Mouse (Mus musculus): ENCODE data around the gene Hlf.

Gene Hlf

DNA sequence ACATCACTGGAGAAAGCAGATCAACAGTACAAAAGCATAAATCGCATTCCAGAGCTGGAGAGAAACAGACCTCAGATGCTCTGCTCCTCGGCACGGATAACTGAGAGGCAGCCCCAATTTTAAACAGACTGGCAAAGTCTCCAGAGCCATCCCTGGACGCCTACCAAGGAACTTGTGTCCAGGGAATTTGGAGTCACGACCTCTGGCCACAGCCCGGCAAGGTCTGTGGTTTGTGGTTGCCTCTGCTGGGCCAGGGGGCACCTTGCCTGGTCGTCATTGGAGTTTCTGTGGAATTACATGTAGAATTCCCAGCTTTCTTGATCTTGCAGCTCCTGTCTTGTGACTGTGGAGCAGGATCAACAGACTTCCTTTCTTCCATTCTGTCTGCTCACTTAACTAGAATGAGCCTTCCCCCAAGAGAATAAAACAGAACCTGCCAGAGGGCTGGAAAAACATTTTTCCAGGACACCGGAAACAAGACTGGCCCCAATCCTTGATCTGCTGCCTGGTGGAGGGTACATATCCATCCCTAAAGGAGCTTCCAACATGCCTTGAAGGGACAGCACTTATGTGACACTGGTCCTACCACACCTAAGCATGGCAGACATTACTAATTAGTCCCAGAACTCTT, 19.1 kb downstream of the Hlf start:
- peak in 1 of 2 experiments; percentile 43 for DNase-seq (ENCODE audit: inconsistent age in 2 of 2, low spot score in 1 of 2)

DNA sequence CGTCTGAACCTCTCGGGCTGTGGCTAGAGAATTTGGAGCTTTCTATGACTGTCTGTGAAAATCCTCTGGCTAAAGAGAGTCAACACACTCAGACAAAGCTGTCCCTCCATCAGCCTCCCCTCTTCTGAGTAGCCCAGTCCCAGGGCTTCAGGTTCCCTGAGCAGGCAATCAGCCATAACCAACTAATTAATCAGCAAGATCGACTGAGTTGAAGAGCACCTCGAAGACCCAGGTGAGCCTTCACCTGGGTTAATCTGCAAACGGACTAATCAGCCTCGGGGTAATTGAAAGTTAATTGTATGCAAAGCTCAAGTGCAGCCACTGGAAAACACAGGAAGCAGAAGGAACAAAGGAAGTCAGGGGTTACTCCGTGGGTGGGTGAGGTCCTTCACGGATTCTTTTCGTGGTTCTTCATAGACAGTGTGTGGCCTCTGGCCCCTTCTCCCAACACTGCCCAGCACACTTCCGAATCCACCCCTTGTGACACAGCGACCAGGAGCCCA, 19.9 kb downstream of the Hlf start:
- no peak for DNase-seq (ENCODE audit: inconsistent age in 2 of 2, low spot score in 1 of 2)

DNA sequence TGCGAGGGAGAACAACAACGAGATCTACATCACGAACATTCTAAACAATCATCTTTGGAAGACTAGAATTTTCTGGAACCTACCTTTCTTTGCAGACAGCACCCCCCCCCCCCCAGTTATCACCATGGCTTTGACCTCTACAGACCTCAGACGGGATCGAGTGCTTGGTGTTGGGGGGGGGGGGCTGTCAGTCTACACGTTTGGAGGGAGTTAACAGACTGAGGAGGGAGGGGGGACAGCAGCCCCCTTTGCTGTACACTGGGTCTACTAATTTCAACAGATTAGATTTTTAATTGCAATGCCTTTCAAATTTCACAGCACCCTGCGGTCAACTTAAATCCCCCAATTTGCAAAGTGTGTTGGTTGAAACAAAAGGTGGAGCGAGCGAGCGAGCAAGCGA, 20.3 kb downstream of the Hlf start:
- no peak for DNase-seq (ENCODE audit: inconsistent age in 2 of 2, low spot score in 1 of 2)

DNA sequence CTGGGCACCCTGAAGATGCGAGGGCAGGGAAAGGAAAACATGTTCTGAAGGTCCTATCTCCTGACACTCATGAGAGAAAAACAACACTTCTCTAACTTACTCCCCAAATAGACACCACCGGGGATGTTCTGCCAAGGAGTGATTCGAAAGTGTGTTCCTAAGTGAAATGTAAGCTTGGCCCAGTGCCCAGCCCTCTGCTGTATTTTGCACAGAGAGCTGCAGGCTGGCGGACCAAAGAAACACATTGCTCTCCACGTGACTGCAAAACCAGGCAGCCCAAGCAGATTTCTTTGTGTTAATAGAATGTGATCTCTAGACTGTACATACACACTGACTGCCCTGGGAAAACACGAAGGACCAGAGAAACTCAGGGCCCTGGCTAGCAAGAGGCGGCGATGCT, 21.1 kb downstream of the Hlf start:
- peak; percentile 91 to 94 for DNase-seq (ENCODE audit: inconsistent age in 2 of 2, low spot score in 1 of 2)

DNA sequence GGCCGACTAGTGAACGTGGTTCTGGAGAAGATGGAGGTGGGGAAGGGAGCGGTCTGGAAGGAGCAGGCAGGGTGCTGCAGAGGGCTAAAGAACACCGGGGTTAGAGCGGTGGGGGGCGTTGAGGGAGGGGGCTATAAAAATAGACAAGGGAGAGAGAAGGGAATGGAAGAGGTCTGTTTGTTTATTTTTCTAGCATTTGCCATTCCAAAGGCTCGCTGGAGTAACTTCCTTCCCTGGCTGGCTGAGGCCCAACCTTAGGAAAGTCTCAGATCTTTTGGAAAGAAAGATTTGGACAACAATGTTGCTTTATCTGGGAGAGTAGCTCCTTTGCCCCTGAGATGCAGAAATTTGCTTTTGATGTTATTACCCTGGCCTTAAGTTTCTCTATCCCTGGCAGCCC, 21.6 kb downstream of the Hlf start:
- DNase-seq (ENCODE audit: inconsistent age in 2 of 2, low spot score in 1 of 2), result peak in 1 of 2 experiments; percentile 31

DNA sequence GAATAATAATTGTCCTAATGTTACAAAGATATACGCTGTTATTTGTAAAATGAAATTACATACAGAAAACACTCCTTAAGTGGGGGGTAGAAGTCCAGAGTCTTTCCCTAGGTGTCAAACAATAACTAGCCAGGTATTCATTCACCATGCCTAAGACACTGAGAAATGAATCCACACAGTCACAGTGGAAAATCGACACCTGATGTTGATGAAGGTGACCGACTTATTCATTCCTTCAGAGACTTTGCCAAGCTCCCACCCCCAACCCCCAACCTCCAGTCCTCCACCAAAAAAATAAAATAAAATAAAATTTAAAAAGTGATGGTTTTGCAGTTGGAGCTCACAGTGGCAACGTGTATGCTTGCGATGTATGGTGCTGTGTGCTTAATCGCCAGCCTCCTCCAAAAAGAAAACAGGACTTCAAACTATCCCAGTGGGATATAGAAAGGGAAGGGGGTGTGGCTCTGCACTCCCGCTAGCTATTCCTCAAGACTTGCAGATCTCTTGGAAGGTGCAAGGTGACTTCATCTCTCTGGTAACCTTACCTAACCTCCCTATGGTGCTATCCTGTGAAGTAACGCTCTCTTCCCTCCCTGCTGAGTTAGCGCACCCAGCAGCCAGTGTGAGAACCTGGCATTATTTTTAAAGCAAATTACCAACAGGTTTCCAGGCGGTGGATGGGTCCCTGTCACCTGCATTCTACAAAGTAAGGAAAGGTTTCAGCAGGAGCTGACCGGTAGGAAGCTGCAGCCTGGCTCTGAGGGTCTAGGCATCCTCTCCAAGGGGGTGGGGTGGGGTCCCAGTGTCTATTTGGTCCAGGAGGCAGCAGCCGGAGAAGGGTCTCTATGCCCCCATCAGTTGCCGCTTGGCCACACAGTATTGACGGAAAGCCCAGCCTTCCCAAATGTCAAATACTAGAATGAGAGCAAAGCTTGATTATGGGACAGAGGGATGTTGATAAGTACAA, 22.5 kb downstream of the Hlf start:
- DNase-seq (ENCODE audit: inconsistent age in 2 of 2, low spot score in 1 of 2), result no peak

DNA sequence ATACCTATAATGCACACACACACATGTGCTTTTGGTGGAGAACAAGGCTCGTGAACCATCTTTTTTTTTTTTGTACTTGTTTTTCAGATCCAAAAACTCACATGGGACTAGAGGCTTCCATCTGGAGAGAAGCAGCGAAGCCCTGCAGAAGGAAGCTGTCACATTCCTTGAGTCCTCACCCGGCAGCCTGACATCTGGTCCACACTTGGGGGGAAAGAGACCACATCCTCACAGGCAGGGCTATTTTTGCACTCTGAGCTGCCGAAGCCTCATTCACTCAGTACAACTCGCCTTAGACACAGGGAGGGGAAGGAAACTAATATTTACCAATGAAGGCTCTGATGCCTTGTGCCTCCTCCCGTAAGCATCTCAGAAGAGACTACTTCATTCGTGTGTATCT, 25.8 kb downstream of the Hlf start:
- no peak for DNase-seq (ENCODE audit: inconsistent age in 2 of 2, low spot score in 1 of 2)

DNA sequence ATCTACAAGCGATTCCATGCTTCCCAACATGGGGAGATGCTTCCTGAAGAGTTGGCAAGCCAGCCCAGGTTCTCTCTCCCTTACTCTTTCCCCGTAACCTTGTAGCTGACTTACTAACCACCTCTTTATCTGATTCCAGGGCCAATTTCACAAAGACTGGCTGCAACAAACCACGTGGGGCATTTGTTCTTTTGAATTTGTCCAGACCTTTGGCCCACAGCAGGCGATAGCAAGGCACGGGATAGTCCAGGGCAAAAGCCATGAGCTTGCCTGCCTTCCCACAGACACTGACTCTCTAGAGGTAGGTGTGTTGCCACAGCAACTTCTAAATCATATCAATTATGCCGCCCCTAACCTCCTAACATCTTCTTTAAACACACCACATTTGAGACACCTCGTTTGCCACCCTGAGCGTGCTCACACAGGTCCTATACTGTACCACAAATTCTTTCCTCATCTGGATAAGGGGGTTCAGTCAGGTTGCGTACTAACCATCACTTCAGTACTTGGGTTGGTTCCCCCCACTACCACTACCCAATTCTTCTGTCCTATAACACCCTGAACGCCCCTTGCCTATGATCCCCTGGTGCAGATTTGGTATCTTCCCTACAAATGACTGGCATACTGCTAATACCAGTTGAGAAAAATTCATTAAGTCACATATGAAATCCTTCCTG, 26.7 kb downstream of the Hlf start:
- DNase-seq (ENCODE audit: inconsistent age in 2 of 2, low spot score in 1 of 2), result peak; percentile 61 to 84

DNA sequence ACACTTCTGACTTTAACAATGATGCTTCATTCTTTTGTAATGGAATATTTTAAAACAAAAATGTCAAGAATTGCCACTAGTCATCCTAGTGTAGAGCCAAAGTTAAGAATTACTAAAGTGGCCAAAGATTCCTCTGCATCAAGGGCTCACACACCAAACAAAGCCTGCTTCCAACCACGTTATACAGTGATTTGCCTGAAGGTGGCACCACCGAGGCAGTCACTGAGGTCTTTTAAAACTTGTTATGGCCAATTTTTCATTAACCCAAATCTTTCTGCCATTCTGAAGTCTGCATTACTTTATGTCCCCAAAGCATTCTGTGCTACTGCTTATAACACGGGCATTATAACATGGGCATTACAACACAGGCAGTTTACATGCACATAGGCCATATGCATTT, 27.3 kb downstream of the Hlf start:
- peak in 1 of 2 experiments; percentile 80 for DNase-seq (ENCODE audit: inconsistent age in 2 of 2, low spot score in 1 of 2)

DNA sequence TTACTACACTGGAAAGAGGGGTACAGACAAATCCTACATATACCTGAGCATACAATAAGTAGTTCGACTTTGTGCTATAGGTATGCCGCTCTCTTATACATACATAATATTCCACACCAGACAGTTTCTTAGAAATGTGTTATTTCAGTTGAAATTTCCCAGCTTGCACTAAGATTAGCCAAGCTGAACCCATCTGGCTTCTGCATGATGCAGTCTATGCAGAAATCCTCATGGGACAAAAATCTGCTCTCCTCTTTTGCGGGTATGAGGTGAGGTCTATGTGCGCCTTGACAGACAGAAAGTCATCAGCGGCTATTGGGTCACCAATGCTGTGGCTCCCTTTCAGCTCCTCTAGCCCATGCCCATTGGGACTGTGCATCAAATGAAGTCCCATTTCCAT, 30.2 kb downstream of the Hlf start:
- DNase-seq (ENCODE audit: inconsistent age in 2 of 2, low spot score in 1 of 2), result no peak

DNA sequence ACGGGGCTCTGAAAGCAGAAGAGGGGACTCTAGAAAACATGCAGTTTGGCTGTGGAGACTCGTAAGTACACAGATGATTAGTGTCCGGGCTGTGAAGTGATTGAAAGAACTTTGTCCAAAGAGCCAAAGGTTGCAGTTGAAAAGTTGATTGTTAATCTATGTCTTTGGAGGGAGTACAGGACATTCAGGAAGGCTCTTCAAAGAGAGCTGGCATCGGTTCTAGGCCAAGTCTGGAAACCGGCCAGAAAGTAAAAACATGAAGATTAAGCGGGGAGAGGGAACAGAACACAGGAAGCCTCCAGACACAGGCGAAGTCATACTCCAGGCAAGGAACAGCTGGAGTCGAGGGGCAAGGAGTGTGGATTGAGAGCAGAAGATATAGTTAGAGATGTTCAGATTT, 32.6 kb downstream of the Hlf start:
- peak; percentile 72 to 84 for DNase-seq (ENCODE audit: inconsistent age in 2 of 2, low spot score in 1 of 2)

DNA sequence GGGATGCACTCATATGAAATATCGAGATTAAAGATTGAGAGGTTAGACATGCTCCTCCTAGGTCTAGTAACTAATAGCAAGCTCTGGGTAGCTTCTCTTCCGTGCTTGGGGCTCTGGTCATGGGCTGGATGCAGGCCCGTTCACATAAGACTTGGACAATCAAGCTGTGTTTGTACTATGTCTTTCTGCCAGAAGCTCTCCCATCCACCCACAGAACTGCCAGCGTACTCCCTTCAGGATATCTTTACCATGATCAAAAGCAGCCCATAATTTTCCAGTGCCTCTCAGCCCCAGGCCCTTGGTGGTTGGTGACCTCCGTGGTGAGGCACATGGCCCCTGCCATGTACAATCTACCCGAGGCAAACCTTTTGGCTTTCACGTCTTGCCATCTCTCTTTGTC, 33.3 kb downstream of the Hlf start:
- peak in 1 of 2 experiments; percentile 45 for DNase-seq (ENCODE audit: inconsistent age in 2 of 2, low spot score in 1 of 2)

DNA sequence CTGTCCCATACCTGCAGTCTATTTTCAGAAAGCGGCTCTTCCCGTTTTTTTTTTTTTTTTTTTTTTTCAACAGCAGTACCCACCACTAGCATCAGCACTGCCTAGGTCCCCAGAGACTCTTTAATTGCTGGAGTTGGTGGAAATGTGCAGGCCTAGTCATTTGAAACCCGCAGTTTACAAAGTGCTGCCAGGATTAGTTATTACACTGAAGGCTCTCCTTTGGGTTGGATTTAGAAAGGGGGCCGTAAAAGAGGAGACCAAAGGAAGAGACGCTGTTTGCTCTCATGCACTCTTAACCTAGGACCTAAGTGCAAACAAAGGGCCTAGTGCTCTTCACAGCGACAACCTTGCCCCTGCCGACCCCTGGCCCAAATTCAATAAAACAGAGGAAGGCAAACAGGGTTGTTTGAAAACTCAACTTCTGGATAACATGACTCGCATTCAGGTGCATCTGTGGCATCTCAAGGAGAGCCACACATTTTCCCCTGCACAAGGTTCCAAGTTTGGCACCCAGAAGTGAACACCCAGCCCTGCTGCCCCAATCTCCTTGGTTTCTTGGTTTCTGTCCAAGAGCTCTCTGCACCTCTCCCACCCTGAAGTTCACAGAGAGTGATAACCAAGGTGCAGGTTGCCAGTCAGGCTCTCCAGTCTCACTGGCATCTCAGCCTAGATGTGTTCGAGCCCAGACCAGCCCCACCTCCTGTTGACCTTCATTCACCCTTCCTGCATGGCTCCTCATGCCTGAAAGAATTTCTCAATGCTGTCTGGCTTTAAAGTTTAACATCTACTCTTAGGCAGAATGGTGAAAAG, 34.0 kb downstream of the Hlf start:
- peak in 1 of 2 experiments; percentile 49 for DNase-seq (ENCODE audit: inconsistent age in 2 of 2, low spot score in 1 of 2)

DNA sequence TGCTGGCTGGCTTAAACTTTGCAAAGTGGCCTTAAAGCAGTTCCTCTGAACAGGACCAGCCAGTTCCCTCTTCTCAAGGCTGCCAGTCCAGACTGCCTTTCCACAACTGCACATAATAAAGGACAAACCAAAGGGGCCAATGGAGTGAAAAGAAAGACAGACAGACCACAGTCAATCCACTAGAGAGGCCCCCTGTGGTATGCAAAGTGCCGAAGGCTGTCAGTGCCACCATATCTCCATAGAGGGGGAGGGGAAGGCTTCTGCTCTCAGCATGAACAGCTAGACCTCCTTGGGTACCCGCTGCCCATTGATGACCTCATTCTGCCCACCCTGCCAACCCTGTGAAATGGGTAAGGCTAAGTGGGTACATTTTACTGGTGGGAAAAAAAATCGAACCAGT, 34.7 kb downstream of the Hlf start:
- DNase-seq (ENCODE audit: inconsistent age in 2 of 2, low spot score in 1 of 2), result no peak

DNA sequence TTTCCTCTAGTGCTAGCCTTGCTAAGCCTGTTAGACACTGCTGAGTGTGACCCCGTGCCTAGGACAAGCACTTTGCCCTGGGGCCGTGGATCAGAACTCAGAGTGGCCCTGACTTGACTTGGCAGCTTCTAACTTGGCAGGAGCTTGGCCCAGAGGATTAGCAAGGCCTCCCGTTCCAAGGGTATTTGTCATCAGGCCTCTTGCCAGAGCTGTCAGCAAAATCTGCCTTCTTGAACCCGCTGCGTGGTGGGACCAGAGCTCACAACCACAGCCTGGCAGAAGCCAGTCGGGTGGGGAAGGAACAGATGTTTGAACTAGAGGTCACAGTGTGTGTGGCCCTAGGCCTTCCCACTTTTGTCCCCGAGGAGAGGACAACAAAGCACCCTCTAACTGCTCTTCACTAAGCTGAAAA, 35.4 kb downstream of the Hlf start:
- peak; percentile 93 to 97 for DNase-seq (ENCODE audit: inconsistent age in 2 of 2, low spot score in 1 of 2)

DNA sequence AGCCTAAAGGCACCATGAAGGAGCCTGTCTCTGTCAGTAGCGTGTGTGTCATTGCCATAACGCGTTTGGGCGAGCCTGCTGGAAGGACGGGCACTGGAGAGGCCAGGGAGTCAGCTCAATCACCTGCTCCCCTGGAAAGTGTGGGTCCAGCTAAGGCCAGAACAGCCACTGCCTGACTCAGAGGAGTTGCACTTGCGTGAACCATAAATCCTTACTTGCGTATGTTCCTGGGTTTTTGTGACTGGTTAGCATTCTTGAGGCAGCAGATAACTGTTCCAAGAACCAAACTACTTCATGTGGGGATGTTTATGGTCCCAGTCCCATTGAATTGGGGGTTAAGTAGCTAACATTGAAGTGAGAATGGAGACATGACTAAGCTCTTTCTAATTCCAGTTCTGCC, 38.0 kb downstream of the Hlf start:
- DNase-seq (ENCODE audit: inconsistent age in 2 of 2, low spot score in 1 of 2), result peak in 1 of 2 experiments; percentile 43

DNA sequence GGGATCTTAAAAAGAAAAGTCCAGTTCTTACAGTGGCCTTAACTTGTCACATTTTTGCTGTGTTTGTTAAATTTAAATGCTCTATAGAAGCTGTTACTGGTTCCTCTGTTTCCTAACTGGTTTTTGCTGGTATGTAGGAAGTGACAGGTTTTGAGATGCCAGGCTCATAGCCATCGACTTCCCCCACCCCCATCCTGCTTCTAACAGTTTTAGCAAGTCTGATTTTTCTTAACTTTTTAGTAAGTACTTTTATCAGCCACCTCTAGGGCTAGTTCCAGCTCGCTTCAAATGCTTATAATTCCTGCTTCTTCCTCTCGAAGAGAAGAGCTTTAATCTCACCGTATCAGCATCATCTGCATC, 40.6 kb downstream of the Hlf start:
- DNase-seq (ENCODE audit: inconsistent age in 2 of 2, low spot score in 1 of 2), result no peak

DNA sequence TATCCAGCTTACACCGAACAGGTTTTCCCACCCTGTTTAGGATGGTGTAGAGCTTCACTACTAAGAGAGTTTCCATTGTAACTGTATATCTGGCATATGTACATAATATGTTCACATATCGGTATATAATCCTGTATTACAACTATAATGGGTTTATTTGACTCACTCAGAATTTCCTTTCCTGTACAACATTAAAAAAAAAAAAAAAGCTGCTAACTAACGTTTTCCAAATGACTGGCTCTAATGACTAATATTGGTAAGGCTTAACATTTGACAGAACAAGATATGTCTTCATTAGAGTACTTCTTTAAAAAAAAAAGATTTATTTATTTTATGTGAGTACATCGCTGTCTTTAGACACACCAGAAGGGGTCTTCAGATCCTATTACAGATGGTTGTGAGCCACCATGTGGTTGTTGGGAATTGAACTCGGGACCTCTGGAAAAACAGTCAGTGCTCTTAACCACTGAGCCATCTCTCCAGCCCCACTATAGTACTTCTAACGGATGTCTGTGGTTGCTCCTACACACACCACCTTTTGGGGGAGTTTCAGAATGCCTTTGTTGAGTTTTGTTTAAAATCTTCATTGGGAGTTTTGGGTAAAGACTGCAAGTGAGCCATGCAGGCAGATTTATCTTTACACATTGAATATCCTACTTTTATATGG, 41.1 kb downstream of the Hlf start:
- no peak for DNase-seq (ENCODE audit: inconsistent age in 2 of 2, low spot score in 1 of 2)

DNA sequence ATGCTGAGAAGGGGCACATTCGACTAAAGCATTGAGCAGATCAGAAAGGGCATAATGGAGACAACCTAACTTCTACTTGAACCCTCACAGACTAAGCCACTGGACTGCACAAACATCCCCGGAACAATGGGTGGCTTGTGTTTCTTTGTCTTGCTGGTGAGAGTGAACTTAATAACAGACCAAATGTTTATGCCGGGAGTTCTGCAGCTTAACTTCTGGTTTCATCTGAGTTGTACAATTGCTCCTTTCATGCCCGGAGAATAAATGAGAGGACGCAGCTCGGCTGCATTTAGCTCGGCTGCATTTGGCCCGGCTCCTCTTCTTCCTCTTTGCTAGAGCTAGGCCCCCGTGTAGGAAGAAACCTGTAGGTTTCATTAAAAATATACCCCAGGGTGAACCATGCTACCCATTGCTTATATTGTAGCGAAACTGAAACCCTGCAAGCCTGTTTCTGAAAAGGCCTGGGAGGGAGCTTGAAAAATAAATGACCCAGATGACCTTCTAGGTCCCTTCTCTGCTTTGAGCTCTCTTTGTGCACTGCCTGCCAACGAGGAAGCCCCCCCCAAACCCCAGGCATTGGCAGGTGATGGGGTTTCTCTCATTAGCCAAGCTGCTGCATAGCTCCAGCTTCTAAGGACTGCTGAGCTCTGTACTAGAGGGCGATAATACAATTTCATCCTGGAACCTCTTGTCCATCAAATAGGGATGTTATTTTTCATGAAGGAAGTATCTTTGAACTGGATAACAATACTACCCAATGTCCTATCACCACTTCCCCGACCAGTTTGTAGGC, 42.8 kb downstream of the Hlf start:
- peak in 1 of 2 experiments; percentile 20 for DNase-seq (ENCODE audit: inconsistent age in 2 of 2, low spot score in 1 of 2)
